14 mouse cellular contexts compared by ENCODE assay signal in genomic region chr1:183504103-183504841, GRCm38 (mm10).
A peak's percentile ranks its signal among the peaks of the same experiment; 100 is the strongest.
DNase-seq lines count a peak whose midpoint lies in the region; ATAC-seq and TF ChIP-seq lines count a peak whose summit lies in the region.
"Had no signal": no experiment of that assay in that cellular context is flagged by ENCODE, and none has a peak within 500 bp of the region (broad histone marks: within the 10 kb centered on the region; RNA-seq: fewer than 3 reads in every experiment).

No protein-coding gene starts in this region.

- peak; percentile 36; the same call in 1 of the 2 replicates for ATAC-seq in forebrain, embryonic 13.5 days
- no peak for ATAC-seq in forebrain, postnatal 0 days
- ATAC-seq in cerebellum, adult (ENCODE audit: insufficient number of reproducible peaks, low FRiP score, low TSS enrichment): peak; percentile 66
- 0 out of 2 replicates have a peak, but pooled peaks have one; percentile 34 for ATAC-seq in hindbrain, embryonic 16.5 days

- no peak for DNase-seq in forebrain, postnatal 0 days
- peak; percentile 67 for DNase-seq in cerebellum, postnatal 14 days
- no peak for DNase-seq in lung, postnatal 36 days
- DNase-seq in urinary bladder, postnatal 36 days (ENCODE audit: low spot score in 2 of 2): no peak
- no peak for DNase-seq in adrenal gland, postnatal 10 days
- DNase-seq: adrenal gland, adult 2 months; kidney, adult 18-20 months; kidney, postnatal 25 days; layer of hippocampus, postnatal 36 days had no signal

- H3K27me3 ChIP-seq in forebrain, embryonic 13.5 days: no peaks in the 10 kb centered on the region
- no peaks in the 10 kb centered on the region for H3K27me3 ChIP-seq in forebrain, postnatal 0 days (ENCODE audit: insufficient read depth, low read length)
- no peaks in the 10 kb centered on the region for H3K27me3 ChIP-seq in hindbrain, embryonic 16.5 days (replicated peaks; ENCODE audit: control insufficient read depth, insufficient read depth, low read length)
- H3K27me3 ChIP-seq: embryonic facial prominence, embryonic 12.5 days had no signal

- H3K4me3 ChIP-seq in forebrain, embryonic 13.5 days: no peak overlapping the region
- H3K4me3 ChIP-seq in forebrain, postnatal 0 days (ENCODE audit: low read depth, low read length): no peak overlapping the region
- H3K4me3 ChIP-seq in hindbrain, embryonic 16.5 days (ENCODE audit: low read length): no peak overlapping the region
- H3K4me3 ChIP-seq: embryonic facial prominence, embryonic 12.5 days had no signal

- H3K27ac ChIP-seq in forebrain, embryonic 13.5 days: no peak overlapping the region
- no peak overlapping the region for H3K27ac ChIP-seq in forebrain, postnatal 0 days (ENCODE audit: low read depth, low read length)
- no peak overlapping the region for H3K27ac ChIP-seq in hindbrain, embryonic 16.5 days (ENCODE audit: low read depth, low read length)
- H3K27ac ChIP-seq: embryonic facial prominence, embryonic 12.5 days; macrophage had no signal

- H3K4me1 ChIP-seq in forebrain, embryonic 13.5 days: no peaks in the 10 kb centered on the region
- H3K4me1 ChIP-seq in forebrain, postnatal 0 days (ENCODE audit: insufficient read depth): no peaks in the 10 kb centered on the region
- H3K4me1 ChIP-seq in hindbrain, embryonic 16.5 days (ENCODE audit: control insufficient read depth, insufficient read depth, low read depth, low read length): no peaks in the 10 kb centered on the region
- H3K4me1 ChIP-seq: embryonic facial prominence, embryonic 12.5 days had no signal

- WGBS in forebrain, embryonic 13.5 days: 77% methylated on average over 14 of the region's 14 CpGs
- WGBS in forebrain, postnatal 0 days: 68% methylated on average over 14 of the region's 14 CpGs
- WGBS in hindbrain, embryonic 16.5 days: 53% methylated on average over 14 of the region's 14 CpGs

- TF ChIP-seq CTCF in forebrain, postnatal 0 days (IDR thresholded peaks at IDR 0.05; ENCODE audit: low read depth): no peak

- no peak overlapping the region for H3K4me2 ChIP-seq in forebrain, embryonic 13.5 days
- no peak overlapping the region for H3K4me2 ChIP-seq in forebrain, postnatal 0 days (ENCODE audit: low read depth)
- H3K4me2 ChIP-seq in hindbrain, embryonic 16.5 days (ENCODE audit: low read length): no peak overlapping the region
- H3K4me2 ChIP-seq: embryonic facial prominence, embryonic 12.5 days had no signal

- no peaks in the 10 kb centered on the region for H3K9me3 ChIP-seq in forebrain, embryonic 13.5 days (replicated peaks)
- H3K9me3 ChIP-seq in forebrain, postnatal 0 days (ENCODE audit: low read length): no peaks in the 10 kb centered on the region
- no peaks in the 10 kb centered on the region for H3K9me3 ChIP-seq in hindbrain, embryonic 16.5 days (ENCODE audit: control insufficient read depth, low read length)
- H3K9me3 ChIP-seq: embryonic facial prominence, embryonic 12.5 days had no signal

- no peak overlapping the region for H3K9ac ChIP-seq in forebrain, embryonic 13.5 days
- H3K9ac ChIP-seq in forebrain, postnatal 0 days: no peak overlapping the region
- H3K9ac ChIP-seq in hindbrain, embryonic 16.5 days (ENCODE audit: low read depth, low read length): no peak overlapping the region
- H3K9ac ChIP-seq: embryonic facial prominence, embryonic 12.5 days had no signal

- no peaks in the 10 kb centered on the region for H3K36me3 ChIP-seq in forebrain, embryonic 13.5 days (ENCODE audit: poor library complexity, severe bottlenecking)
- H3K36me3 ChIP-seq in forebrain, postnatal 0 days (ENCODE audit: insufficient read depth): no peaks in the 10 kb centered on the region
- no peaks in the 10 kb centered on the region for H3K36me3 ChIP-seq in hindbrain, embryonic 16.5 days (ENCODE audit: control insufficient read depth, insufficient read depth, low read length)
- H3K36me3 ChIP-seq: embryonic facial prominence, embryonic 12.5 days had no signal

Comparison
In these comparisons a context has a peak if more than half of its experiments do, and no peak if none do; other contexts are left out.
1. DNase-seq: peak in cerebellum, postnatal 14 days (2 of 2); none in forebrain, postnatal 0 days (single experiment), lung, postnatal 36 days (single experiment), urinary bladder, postnatal 36 days (0 of 2) and adrenal gland, postnatal 10 days (single experiment).